Mouse (Mus musculus): Measurements from ENCODE around the gene Itm2b.

The Itm2b gene

DNA sequence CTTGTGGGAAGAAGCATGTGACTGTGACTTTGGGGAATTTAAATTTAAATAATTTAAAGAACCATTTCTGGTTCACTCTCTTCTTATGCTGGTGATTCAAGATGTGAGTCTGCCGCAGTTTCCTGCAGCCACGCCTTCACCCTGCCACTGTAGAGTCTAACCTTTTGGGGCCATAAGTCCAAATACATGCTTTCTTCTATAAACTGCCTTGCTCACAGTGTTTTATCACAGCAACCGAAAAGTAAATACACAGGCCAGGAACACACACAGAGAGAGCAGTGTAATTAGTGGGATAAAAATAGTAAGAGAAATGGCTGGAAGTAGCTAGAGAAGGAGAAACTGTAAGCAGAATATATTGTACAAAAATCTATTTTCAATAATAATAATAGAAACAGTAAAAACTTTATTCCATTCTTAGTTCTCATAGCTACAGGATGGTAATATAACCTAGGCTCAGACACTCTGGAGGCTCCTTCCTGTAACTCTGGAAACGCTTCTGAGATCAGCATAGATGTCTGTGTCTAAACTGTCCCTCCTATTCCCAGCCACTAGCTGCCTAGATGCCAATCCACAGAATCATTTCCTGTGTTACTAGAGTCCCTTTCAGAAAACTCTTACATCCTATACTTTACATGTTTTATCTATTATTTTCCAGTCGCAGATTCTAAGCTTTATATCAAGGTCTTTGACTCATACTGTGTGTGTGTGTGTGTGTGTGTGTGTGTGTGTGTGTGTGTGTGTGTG is 9.3 kb upstream of the Itm2b start:
- no peak for DNase-seq

DNA sequence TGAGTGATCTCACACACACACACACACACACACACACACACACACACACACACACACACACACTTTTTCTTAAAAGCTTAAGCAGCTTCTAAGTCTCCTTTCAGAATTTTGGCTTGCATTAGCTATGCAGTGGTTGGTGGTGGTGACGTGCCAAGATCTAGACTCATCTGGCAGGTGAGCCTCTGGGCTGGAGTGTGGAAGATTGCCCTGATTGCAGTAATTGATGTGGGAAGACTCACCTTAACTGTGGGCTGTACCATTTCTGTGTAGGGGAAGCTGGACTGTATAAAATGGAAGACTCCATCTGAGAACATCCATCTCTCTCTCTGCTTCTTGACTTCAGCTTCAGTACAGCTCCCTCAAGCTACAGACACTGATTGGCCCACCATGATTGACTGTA is 6.4 kb upstream of the Itm2b start:
- no peak for DNase-seq

DNA sequence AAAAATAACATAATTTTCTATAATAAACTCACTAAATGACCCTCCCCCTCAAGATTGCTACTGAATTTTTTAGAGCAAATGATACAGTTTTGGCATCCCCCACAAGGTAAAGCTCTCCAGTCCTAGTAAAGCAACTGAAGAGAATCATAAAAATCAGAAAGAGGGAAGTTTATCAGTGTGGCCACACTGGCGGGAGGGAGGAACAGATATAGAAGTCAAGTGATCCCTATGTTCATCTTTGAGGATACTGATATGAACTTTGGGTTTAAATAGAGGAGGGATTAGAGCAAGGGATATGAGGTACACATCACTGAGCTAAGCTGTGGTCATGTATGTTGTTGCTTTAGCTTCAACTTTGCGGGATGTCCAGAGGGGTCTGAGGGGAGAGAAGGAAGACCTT is 5.1 kb upstream of the Itm2b start:
- DNase-seq, result no peak

DNA sequence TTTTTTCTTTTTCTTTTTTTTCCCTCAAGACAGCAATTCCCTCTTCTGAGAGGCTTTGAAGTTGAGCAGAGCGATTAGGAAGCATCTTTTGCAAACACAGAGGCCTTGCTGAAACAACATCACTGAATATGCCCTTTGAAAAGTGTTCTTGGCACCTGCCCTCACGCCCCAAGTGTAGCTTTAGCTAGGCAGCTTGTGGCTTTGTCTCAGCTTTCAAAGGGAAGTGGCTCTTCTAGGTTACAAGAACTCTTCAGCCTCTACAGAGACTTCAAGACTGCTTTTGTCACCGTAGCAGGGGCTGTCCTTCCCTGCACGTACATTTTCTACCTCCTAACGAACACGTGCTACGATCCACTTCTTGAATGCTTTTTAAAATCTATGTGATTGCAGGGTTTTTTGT is 4.0 kb upstream of the Itm2b start:
- DNase-seq, result no peak

DNA sequence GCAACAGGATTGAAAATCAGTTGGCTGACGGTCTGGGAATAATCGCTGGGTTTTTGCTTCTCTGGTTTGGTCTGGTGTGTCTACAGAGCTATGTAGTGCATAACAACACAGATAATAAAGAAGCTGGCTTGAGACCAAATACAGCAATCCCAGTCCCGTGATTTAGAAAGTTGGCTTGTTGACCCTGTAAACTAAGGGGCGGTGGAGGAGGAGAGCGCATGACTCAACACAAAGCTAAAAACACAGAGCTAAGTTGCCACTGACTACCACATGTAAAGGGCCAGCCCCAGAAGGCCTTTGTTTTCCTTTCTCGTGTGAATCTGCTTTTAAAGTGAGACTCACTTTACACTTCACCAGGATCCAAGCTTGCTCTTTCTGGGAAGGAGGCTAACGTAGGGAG is 3.5 kb upstream of the Itm2b start:
- no peak for DNase-seq

DNA sequence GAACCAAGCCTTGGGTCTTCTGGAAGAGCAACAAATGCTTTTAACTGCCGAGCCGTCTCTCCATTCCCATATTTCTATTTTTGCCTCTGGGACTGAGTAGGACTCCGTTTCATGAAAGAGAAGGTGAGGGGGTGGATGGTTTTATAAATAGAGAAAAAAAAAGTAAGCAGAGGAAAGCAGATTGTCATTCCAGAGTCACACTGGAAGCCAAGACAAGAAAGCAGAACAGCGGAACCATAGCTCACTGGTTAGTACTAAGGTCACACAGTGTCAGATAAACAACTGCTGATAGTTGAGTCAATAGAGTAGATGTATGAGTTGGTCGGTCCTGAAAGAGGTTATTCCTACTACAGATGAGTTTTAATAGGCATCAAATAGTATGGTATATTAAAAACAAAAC is 1.4 kb upstream of the Itm2b start:
- no peak for DNase-seq

DNA sequence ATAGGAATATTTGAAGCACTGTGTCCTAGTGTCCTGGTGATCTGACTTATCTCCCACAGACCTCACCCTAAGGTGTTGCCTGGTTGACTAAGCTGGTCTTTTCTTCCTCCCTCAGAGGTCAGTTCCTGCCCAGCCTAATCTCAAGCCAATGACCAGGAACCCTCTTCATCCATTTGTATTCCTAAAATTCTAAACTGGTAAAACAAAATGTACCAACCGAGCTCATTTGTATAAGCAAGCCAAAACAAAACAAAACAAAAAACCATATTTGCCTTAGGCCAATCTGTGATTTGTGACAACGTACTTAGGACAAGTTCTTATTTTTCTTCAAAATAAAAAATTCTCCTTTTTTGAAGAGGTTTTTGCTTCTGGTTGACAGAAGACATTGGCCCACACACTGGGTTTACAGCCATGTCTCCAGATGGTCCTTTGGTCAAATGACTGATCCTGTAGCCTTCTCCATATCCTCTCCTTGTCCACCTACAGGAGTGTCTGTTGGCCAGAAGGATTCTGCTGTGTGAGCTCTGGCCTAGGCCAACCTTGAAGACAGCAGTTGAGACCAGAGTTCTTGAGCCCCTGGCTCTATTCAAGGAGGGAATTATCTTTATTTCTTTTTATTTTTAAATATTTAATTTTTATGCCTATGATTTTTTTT is 758 bp upstream of the Itm2b start:
- no peak for DNase-seq

DNA sequence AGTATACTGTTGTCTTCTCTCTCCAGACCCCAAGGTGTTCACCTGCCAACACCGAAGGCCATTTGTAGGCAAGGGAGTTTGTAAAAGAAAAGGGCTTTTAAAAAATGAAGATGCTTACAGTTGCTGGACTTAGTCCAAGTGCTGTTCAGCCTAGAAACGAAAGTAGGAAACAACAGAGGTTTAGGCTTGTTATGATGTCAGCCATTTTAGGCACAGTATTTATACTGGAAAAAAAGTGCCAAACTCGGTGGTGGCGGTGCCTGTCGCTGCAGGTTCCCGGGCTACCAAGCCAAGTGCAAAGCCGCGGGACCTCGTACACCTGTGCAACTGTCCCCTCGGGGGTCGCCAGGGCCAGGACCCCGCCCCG is 560 bp downstream of the Itm2b start:
- no peak for DNase-seq

DNA sequence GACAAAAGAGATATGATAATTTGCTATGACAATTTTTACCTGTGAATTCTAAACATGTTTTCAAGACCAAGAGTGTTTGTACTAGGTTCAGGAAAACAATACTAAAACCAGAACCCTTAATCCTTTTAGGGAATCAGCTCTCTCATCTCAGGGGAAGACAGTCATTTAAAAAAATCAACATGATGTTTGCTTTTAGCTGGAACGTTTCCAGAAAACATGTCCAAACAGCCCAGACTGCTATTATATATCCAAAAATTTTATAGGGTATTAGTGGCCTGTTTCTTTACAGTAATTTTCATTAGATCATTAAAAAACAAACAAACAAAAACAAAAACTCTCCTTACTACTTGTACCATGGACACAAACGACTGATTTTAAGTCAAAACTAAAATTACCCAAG is 1.3 kb downstream of the Itm2b start:
- DNase-seq, result no peak

DNA sequence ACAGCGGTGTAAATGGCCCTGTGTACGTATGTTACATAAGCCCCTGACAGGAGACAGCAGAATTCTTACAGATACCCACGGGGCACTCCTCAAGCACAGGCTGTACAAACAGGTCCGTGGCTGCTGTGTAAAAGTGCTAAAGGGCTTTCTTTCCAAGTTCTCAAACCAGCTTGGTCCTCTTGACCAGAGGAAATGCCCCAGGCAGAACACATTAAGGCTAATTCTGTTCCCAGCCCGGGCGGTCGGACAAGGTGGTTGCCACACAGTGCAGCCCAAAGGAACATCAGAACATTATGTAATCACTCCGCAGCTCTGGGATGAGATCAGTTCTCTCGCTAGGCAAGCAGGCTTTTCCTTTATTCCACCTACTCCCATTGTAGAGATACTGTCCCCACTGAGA is 2.4 kb downstream of the Itm2b start:
- DNase-seq, result peak; percentile 12

DNA sequence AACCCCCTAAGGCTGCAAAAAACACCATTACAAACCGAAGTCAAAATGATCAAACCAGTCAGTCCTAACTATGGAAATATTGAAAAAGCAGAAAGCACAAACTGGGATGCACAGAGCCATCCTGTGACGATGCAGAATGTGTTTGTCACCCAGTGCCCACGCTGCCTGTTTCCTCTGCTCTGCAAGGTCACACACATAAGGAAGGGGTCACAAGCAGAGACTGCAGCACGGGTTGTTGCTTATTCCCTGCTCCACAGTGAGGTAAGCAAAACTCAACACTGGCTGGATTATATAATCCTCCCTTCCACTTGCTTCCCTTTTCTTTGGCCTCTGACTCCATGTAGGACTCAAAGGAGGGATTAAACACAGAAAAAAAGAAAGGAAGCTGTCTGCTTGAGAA is 3.5 kb downstream of the Itm2b start:
- DNase-seq, result no peak

DNA sequence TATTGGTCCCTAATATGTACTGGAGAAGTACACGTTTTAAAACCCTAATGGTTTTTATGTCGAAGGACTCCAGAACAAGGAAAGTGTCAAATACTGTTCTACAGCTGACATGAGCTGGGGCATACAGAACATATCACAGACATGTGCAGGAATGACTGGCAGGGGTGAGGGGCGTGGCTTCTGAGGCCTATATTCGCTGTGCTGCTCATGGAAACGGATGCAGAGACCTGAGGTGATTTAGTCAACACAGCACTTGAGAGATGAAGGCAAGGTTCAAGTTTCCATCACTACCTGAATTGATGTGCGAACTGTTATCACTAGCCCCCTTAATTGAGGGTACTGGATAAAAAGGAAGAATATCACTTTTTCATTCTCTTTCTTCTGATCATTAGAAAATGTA is 7.3 kb downstream of the Itm2b start:
- DNase-seq, result no peak

DNA sequence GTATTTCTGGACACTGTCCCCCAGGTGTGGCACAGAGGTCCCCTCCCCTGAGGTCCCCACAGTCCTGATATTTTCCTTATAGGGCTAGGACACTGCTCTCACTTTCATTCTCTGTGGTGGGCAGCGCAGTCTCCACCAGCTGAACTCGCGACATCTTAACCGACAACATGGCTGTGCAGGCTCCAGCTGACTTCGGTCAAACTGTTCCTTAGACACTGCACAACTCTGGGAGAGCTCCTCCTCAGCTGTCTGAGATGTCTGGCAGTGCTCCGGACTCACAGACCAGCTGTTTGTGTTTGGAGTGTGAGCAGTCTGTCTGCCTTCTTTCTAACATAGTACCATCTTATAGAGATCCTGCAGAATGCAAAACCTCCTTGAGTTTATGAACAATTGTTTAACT is 8.2 kb downstream of the Itm2b start:
- DNase-seq, result no peak

DNA sequence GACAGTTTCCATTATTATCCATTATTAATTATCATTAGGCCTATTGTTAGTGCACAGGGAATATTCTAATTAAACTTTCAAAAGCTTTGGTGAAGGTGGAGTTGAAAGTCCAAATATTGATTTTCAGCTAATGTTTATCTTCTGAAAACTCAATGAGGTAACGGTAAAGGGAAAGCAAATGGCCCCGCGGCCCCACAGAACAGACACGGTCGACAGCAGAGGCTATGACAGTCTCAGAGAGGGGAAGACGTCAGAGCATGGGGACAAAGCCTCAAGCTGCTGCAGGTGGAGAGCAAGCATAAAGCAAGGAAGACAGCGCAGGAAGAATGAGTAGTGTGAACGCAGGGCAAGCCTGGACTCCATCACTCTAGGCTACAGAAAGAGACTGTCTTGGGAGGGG is 9.2 kb downstream of the Itm2b start:
- peak; percentile 18 for DNase-seq

DNA sequence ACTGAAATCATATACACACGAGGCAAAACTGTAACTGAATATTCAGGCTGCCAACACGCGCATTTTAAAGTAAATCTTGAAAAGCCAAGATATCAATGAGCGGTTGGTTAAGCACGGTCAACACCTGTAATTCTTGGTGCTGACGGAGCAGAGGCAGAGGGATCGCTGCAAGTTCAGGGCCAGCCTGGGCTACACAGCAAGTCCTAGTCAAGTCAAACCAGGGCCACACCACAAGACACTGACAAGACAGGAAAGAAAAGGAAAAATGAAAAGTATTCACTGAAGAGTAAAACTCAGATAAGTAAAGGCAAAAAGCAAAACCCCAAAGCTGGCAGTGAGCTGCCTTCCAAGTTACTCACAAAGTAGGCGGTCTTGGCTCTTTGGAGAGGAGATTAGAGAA is 9.6 kb downstream of the Itm2b start:
- DNase-seq, result no peak

DNA sequence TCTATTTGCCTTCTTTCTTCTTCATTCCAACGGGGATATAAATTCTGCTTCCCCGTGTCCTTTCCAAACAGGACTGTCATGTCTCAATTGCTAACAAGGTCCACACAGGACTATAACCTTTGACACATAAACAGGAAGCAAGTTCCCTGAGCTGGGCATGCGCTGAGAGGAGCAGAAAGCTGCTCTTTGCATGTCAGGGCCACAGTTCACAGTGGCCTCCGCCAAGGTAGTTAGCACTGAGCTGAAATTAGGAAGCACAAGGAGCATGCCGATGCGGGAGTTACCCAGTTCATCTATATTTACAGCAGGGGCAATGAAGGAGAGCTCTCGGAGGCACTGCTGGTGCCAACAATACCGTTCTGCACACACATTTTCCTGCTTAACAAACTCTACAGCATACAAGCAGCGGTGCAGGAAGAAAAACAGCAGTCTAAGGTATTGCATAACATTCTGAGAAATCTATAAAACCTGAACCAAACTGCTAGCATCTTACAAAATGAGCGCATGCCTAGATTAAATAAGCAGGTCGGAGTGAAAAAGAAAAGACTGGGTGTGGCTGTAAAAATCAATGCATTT is 10.7 kb downstream of the Itm2b start:
- no peak for DNase-seq

DNA sequence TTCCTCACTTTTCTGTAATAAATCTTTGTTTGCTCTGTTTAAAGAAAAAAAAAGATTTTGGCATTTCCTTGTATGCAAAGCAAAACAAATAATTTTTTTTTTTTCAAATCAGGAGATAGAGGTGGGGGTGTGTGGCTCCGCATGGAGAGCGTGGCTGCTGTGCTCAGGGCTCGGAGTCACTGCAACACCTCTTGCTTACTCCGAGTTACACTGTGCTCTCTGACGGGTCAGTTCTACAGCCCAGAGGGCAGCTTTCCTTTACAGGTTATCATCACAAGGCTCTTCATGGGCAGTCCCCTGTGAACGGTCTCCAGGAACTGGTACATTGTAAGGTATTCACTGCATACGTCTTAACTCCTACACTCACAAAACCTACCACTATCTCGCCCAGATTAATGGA is 11.5 kb downstream of the Itm2b start:
- no peak for DNase-seq

DNA sequence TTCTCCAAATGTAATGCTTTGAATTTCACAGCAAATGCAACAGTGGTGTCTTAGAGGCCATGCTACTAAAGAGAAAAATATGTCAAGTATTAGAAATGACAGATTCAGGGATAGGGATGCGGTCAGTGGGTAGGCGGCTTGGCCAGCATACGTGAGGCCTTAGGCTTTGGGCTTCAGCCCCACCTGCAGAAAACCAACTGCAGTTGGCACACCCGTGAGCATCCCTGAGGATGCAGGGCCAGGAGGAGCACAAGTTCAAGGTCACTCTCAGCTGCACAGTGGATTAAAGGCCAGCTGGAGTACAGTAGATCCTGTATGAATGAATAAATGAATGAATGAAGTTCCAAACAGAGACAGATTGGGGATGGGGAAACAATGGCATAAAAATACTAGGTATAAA is 12.1 kb downstream of the Itm2b start:
- DNase-seq, result no peak

DNA sequence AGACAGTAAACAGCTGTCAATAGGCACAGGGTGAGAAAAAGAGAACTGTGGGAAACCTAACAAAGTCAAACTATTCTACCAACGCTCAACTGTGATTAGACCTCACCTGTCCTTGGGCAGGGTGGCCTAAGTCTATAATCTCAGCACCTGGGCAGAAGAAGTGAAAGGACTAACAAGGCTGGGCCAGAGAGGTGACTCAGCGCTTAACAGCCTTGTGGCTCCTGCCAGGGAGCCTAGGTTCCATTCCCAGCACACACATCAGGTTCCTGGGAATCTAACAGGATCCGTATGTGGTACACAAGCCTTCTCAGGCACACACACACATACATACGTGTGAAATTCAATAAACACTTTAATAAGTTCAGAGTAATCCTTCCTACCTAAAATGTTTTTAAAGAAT is 13.5 kb downstream of the Itm2b start:
- DNase-seq, result no peak

DNA sequence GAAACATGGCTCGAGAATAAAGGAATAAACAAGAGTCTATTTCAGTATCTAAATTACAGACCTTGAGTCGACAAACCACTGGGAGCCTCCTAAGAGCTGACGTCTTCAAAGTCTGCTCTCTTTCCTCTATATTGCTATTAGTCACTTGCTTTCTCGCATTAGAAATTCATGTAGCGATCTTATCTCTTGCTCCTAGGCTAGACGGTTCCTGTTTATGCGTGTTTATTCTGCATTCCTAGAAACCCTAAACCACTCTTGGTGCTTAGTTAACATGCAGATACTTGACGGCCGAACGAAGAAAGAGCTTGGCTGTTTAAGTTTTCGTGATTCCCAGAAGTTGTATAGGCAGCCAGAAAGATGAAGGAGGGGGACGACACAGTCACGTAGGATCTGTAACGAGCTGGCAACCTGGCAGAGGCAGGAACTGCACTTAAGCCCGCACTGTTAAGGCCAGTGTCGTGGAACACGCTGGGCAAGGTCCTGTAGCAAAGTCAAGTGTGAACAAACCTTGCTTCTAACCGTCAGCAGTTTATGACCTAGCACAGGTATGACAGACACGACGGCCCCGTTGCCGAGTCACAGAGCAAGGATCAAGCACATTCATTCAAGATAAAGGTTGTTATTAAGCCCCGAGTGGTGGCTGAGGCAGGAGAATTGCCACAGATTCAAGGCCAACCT is 14.3 kb downstream of the Itm2b start:
- no peak for DNase-seq

DNA sequence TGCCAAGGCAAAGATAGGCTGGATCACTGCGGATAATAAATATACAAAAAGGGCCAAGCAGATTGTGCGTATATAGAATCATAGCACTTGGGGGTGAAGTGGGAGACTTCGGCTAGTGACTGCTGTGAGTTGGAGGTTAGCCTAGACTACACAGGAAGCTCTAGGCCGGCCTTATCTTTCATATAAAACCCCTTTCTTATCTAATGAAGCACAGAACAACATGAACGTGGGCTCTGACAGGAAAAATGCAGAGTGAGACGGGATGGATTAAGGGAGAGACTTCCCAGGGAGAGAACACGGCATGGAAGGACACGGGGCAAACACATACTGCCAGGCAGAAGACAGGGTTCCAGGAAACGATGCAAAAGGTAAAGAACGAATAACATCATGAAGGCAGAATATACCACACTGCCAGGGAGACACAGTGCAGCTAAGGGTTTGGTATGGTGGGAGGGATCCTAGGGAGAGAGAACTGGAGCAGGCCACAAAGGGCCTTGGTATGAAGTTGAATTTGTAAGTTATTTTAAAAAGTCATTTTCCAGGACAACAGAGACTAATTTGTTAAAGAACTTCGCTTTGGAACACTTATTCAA is 14.9 kb downstream of the Itm2b start:
- no peak for DNase-seq

DNA sequence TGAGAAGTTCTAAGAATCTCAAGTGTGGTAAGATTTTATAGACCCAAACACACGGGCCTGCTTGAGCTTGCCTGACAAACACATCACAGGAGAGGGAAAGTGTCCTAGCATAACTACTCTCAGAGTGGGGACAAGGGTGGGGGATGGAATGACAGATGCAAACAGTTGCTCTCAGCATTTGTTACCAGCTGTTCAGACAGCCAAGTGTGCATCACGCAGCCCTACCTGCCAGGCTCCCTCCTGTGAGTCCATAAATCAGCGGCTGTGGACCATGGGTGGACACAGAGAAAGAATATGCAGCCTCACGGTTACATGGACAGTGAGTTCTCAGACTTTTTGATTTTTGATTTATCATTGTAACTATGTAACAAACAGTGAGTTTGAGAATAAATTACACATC is 15.5 kb downstream of the Itm2b start:
- no peak for DNase-seq

DNA sequence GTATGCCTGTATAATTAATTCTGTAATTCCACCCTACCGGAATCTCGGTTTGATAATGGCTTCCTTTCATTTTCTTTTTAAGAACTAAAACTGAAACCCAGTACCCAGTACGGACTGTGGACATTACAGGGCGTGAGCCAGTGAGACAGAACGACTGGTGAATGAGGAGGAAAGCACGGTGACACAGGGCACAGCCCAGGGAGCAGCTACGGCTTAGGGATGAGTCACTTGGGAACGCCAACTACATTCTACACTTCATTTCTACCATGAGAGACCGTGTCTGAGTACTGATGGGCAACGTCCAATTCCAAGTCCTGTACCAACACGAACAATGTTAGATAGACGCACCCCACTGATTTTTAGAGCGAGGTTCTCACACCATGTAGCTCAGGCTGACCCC is 16.1 kb downstream of the Itm2b start:
- DNase-seq, result no peak

DNA sequence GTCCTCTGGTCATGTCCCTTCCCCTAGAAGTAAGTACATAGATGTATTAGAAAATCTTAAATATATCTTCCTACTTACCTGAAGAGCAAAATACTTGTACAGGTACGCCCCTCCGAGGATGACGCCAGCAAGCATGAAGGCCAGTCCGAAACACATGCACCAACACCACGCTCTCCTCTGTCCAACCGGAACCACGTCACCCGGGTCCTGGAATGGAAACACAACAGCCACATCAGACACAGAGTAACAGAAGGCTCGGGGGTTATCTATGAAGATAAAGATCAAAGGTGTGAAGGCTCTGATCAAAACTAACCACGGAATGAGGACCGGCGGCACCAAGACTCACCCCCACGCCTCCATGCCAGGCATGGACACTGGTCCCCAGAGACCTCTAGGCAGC is 16.9 kb downstream of the Itm2b start:
- no peak for DNase-seq

All from retina, postnatal 1 day (tissue).